Mouse (Mus musculus) megakaryocyte, embryonic 14.5 days (primary cell): Measurements from ENCODE around the gene Ehbp1.

ENCODE experiments used
- FLI1 ChIP-seq: IDR thresholded peaks from 2 replicates; pipeline ENCODE4 v1.6.1; 2012; ENCODE audit warnings: low read length, inconsistent platforms, mixed read lengths
- GATA1 ChIP-seq: IDR thresholded peaks from 3 replicates; pipeline ENCODE4 v1.6.1; 2012; ENCODE audit warnings: mixed read lengths, low read length, inconsistent platforms, borderline replicate concordance

GRCm38 (mm10) chr11:22033582-22033981 lies 308.5 kb downstream of the Ehbp1 start:
- TF ChIP-seq GATA1 (no peak), FLI1 (no peak)
